Mouse (Mus musculus) erythroid progenitor cell, adult 5-6 weeks (primary cell): Measurements from ENCODE around the gene Gm17622. TPM values are rescaled to one million over a fixed set of nuclear protein-coding genes. Genes with fewer than 3 reads are reported as not detected.

Experiments
- ATAC-seq: replicated peaks from 2 replicates; pipeline ENCODE4 v1.8.0; 2016; ENCODE audit warnings: moderate number of reproducible peaks, mild to moderate bottlenecking, moderate TSS enrichment, inconsistent platforms; ENCODE audit not compliant: poor library complexity, low FRiP score, severe bottlenecking
- total RNA-seq, 2 experiments: library from RNA; stranded (forward) in 1 of 2; stranded (reverse) in 1 of 2; fragments of 150-400 nt in 1 of 2; fragments of 186-747, 209-891 nt in 1 of 2; gene quantifications; 2 replicates each; pipeline versions ENCODE4 v1.2.3 to v1.2.4; 2015 to 2017; ENCODE audit warnings: low replicate concordance in 2 of 2

Gm17622 gene
- total RNA-seq, 2 experiments from 2014 or later: not detected

DNA sequence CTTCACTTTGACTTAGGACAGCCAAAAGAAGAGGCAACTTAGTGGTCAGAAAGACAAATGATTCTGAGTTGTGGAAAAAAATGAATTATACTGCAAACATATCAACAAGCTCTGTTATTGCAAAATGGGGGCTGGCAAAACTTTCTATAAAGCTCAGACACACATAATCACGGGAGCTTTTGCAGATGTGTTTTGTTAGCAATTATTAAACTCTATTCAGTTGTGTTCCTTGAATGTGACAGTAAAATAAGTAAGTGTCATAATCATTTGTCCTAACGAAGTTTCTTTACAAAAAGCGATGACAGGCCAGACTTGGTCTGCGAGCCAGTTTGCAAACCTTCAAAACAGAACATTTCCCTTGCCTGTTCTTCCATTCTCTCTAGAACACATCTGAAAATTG is 17.0 kb downstream of the Gm17622 start:
- ATAC-seq: no peak

DNA sequence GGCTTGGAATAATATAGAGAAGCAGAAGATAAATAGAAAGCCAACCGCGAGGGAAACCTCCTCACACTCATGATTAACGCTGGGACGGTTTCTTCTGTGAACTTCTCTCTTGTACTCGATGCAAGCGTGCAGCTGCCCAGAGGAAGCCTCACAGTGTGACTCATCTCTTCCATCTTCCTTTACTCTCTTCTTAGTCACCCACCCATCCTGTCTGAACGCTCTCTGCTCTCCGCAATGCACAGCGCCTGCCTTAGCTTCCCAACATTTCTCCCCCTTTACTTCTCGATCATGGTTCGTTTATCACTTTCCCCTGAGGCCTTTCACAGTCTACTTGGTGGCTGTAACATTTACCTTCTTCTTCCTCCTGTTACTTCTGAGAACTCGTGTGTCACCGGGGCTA is 20.1 kb downstream of the Gm17622 start:
- ATAC-seq: no peak

DNA sequence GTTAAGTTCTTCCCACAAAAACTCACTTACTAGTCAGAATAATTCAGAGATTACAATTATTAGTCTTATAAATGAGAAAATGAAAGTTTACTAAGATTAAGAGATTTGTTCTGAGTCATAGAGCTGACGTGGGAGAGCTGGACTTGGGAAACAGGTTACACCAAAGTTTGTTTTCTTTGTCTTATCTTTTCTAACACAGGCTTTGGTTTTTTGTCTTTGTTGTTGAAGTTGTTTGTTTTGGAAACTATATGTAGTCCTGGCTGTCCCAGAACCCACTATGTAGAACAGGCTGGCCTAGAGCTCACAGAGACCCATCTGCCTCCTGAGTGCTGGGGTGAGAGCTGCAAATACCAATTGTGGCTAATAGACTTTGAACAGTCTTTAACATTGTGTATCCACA is 20.7 kb downstream of the Gm17622 start:
- ATAC-seq: no peak

DNA sequence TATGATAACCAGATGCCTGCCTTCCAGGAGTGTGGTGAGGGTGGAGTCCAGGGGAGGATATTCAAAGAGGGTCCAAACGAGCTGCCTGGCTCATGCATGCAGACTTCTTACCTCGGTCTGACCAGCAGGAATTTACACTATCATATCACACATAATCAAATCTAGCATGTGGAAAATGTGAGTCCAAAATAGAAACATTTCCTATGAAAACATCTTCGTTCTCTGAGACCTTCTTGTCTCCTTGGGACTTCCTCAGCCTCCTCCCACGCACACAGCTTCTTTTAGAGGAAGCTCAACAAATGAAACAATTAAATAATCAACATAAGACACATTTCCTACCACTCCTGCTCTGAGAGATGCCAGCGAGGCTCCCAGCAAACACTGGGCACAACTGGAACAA is 21.4 kb downstream of the Gm17622 start:
- no peak for ATAC-seq

DNA sequence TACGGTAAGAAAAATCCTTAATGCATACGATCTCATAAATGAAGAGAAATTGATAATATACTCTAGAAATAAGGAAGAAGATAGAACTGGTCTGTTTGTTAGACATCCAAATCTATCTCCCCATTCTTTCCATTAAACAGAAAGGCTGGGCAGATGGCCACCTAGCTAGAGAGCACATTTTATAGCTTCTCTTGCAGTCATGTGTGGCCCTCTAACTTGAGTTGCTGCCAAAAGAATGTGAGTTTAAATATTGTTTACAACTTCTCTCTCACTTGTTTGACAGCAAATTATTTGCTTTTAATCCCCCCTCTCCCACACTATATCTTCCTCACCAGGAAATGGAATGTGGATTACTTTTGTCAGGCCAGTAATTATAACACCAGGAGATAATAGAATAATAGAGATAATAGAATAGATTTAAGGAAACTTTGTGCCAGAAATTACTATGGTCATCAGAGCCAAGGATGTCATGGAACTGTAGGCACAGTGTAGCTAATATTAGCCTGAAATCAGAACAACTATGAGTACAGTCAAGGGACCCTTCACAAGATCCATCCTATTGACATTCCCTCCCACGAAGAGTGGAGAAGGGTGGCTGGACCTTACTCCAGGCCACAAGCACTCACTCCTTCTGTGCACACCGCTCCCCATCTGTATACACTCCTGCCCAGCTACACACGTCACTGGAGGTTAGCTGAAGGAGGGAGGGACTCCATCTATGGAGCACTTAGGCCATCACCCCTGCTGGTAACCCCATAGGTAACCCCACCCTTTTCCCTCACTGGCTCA is 23.8 kb downstream of the Gm17622 start:
- ATAC-seq: no peak

DNA sequence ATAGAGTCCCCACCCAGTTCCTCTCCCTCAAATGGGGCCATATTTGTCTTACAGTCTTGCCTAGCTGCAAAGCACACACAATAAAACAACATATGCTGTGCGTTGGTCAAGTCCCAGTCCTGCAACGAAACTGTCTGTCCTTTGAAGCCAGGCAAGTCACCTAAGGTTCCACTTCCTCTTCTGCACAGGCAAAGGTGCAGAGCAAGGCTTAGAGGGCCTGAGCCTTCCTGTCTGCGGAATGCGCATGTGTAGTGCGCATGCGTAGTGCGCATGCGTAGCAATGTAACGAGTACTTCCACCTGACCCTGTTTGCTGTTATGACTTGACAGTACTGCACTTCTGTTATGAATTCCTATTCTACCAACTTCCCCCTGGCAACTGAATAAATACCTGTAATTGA is 25.7 kb downstream of the Gm17622 start:
- no peak for ATAC-seq

DNA sequence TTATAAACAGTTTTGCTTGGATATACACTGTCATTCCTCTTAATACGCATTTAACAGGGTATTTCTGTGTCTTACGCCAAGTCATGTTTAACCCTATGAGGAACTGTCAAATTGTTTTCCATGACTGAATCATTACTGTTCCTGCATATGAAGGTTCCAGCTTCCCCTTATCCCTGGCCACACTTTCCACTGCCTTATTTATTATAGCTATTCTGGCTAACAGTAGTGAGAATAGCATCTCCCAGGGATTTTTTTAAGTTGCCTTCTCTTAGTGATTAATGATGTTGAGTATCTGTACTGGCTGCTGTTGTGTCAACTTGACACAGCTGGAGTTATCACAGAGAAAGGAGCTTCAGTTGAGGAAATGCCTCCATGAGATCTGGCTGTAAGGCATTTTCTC is 26.8 kb downstream of the Gm17622 start:
- no peak for ATAC-seq

DNA sequence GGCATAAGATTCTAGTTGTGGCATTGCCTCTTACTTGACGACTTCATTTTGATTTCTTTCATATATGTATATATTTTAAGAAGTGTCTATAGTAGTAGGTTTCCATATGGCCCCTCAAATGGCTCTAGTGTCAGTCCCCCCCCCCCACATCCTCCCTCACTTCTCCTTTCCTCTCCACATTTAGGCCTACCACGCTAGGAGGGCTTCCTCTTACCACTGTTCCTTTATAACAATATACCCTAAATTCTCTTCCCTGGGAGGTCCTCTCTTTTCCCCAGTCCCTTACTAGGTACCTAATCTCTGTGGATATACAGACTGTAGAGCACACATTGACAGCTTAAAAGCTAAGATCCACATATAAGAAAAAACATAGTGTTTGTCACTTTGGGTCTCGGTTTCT is 30.8 kb downstream of the Gm17622 start:
- ATAC-seq: no peak

DNA sequence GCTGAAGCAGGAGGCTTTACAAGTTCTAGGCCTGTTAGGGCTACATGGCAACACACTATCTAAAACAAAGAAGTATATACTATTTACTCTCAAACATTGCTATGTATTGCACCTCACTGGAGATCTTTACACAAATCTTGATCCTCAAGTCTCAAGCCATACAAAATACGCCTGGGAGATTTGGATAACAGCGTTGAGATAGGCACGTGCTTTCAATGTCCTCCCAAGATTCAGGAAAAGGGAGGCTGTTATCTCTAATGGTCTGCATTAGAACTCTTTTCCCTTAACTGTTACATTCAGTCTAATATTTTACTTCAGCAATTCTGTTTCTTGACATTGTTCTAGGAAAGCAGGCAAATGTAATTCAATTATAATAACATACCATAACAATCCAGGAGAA is 36.5 kb downstream of the Gm17622 start:
- ATAC-seq: no peak

DNA sequence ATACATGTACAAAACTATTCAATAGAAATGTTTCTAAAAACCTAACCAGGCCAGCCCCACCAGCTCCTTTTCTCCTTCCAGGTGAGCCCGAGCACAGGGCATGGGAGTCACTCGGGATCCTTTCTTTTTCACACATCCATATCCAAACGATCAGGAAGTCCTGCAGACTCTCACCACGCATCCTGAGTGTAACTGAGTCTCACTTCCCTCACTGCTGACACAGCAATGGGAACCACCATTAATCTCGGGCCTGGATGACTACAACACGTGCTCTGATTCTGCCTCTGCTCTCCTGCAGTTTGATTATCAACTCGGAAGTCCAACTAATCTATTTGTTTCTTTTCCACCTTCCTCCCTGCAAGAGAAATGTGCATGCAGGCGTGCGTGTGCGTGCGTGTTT is 37.3 kb downstream of the Gm17622 start:
- ATAC-seq: no peak

DNA sequence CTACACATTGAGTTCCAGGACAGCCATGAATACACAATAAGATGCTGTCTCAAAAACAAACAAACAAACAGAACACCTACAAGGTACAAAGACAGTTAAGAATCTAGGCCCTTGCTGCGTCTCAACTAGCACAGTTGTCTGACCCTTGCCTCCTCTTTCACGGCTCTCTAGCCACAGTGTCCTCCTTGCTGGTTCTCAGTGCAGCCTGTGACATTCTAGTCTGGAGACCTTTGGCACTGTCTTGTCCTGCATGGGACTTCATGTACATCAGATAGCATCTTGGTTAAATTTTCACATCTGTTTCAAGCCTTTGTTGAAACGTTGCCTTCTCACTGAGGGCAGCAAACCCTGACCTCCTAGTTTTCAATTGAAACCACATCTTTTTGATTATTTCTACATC is 38.2 kb downstream of the Gm17622 start:
- ATAC-seq: no peak

DNA sequence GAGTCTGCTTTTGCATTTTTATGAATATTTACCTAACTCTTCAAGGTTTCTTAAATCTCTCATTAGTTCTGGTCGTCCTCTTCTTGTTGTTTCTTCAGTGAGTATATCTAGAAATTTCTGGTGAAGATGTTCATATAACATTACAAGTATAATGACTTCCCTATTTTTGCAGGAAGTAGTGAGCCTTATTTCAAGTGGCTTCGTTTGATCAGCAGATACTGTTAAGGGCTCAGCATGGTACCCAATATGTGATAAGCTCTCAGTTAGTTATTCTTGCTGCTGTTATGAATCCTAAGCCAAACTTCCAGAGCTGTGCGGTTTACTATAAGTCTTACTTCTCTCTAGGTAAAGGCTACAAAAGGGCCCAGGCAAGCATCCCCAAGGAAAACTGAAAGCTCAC is 39.0 kb downstream of the Gm17622 start:
- ATAC-seq: no peak

DNA sequence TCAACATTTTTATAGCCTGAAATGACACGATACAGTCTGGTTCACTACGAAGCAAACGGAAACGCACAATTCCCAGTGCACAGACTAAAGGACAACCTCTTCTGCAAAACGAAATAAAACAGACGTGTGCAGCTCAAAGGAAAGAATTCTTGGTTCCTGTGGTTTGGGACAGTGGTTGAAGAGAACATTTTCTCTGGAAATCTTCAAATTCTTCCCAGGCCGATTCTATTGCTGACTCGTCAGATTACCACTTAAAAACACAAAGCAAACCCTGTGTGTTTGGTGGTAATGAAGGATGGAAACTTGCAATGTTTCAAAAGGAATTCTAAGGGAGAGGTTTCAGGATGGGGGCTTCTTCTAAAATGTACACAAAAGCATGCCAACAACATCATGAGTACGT is 39.5 kb downstream of the Gm17622 start:
- ATAC-seq: no peak

DNA sequence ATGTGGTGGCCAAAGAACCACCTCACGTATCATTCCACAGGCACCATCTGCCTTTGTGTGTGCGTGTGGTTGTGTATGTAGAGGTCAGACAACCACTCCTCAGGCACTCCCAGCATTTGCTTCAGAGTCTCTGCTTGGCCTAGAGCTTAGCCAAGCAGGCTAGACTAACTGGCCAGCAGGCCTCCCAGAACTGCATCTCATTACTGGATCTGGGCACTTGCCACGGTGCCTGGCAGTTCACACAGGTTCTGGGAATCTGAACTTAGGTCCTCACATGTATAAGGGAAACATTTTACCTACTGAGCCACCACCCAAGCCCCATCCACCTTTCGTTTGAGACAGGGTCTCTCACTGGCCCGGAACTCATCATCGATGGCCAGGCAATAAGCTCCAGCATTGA is 41.6 kb downstream of the Gm17622 start:
- ATAC-seq: no peak

DNA sequence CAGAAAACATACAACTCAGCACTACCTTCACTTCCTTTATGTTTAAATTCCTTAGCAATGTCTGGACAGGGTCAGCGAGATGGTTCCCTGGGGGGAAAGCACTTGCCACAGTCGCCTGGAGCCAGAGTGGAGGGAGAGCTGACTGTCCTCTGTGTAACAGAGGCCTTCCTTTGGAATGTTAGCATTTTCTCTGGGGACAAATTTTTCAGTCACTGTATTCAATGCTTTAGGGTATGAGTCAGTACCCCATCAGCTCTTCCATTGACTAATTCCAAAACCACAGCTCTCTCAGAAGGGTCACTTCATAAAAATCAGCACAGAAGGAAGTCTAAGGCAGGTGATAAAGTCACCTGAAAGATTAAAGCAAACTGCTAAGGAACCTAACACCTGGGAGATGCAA is 43.2 kb downstream of the Gm17622 start:
- ATAC-seq: no peak

DNA sequence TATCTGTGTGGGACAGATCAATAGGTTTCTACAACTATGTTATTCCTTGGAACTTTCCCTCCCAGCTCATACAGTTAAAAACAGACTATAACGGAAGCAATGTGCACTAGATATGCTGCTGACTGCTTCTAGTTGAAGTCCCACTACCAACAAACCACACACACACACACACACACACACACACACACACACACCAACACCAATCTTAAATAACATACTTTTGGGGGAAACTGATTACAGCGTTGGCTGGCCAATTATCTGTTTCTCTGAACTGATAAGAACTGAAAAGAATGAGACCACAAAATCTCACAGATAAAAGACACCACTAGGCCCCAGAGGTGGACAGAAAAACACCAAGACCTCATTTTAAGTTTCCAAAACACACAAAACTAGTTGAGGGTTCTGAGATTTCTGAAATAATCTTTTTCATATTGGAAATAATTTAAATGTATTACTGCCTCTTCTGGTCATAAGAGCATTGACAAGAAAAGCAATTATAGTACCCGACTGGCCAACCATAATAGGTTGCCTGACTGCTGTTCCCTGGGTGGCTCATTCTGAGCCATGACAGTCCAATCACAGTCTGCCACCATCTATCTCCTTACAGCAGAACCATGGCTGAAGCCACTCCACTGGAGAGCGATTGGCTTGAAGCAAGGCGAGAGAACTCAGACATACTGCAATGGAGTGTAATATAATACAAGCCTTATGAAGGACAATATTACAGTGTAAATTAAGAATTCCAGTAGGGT is 46.5 kb downstream of the Gm17622 start:
- no peak for ATAC-seq

DNA sequence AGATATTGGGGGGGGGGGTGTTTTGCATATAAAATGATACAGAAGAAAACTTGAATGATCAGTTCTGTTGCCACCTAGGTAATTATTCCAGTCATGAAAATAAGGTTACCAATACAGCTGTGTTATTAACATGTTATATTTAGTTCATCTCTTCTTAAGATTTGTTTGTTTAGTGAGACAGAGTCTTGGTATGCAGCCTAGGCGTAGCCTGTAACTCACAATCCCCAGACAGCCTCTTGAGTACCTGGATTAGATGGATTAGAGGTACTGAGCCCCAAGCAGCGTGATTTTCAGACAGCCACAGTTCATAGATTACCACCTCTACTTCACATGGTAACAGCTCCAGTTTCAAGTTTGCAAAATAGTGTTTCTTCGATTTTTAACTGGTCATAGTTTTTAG is 47.6 kb downstream of the Gm17622 start:
- ATAC-seq: no peak

Other genes with a start within 250 kb of the Gm17622 start
- gene Poc5, start 102.4 kb upstream of the Gm17622 start, total RNA-seq (2015; ENCODE audit: low replicate concordance): 13.8 and 36.4 TPM in 2 replicates
- 22.1 and 39.1 TPM in 2 replicates for gene Poc5, start 102.4 kb upstream of the Gm17622 start, total RNA-seq (2017; ENCODE audit: low replicate concordance)
- not detected in 2 replicates for gene Ankdd1b, start 19.5 kb upstream of the Gm17622 start, total RNA-seq (2015; ENCODE audit: low replicate concordance)
- gene Ankdd1b, start 19.5 kb upstream of the Gm17622 start, total RNA-seq (2017; ENCODE audit: low replicate concordance): not detected in 2 replicates
- gene Polk, start 51.8 kb downstream of the Gm17622 start, total RNA-seq (2015; ENCODE audit: low replicate concordance): 7.2 and 18.0 TPM in 2 replicates
- gene Polk, start 51.8 kb downstream of the Gm17622 start, total RNA-seq (2017; ENCODE audit: low replicate concordance): 13.9 and 16.3 TPM in 2 replicates
- 61.6 and 63.7 TPM in 2 replicates for gene Col4a3bp, start 51.9 kb downstream of the Gm17622 start, total RNA-seq (2015; ENCODE audit: low replicate concordance)
- 72.0 and 72.3 TPM in 2 replicates for gene Col4a3bp, start 51.9 kb downstream of the Gm17622 start, total RNA-seq (2017; ENCODE audit: low replicate concordance)
- gene Hmgcr, start 180.2 kb downstream of the Gm17622 start, total RNA-seq (2015; ENCODE audit: low replicate concordance): 24.9 and 39.0 TPM in 2 replicates
- gene Hmgcr, start 180.2 kb downstream of the Gm17622 start, total RNA-seq (2017; ENCODE audit: low replicate concordance): 43.2 and 67.3 TPM in 2 replicates